Mouse (Mus musculus): ENCODE measurements around the gene Nkain4. TPM values are rescaled to one million over a fixed set of nuclear protein-coding genes. Genes with fewer than 3 reads are reported as not detected.

The Nkain4 gene
- polyA plus RNA-seq, 1 experiment from 2014 or later = 19.3 TPM

- WGBS = 72% methylated on average over 15 of the region's 15 CpGs
- no peak overlapping the region for H3K27ac ChIP-seq
Observed at GRCm38 (mm10) chr2:180896819-180897625, 57.5 kb downstream of the Nkain4 start.

GRCm38 (mm10) chr2:180895837-180896525 is 58.5 kb downstream of the Nkain4 start:
- H3K4me3 ChIP-seq = no peak overlapping the region
- no peaks in the 10 kb centered on the region for H3K9me3 ChIP-seq
- H3K27me3 ChIP-seq (ENCODE audit: insufficient read depth, poor library complexity, severe bottlenecking) = peaks cover 80% of the 10 kb centered on the region
- no peak for DNase-seq (ENCODE audit: low spot score)
- H3K4me1 ChIP-seq = peaks cover 30% of the 10 kb centered on the region
- 70% methylated on average over 11 of the region's 11 CpGs for WGBS
- H3K36me3 ChIP-seq = 0 out of 2 replicates have a peak, but pooled peaks cover 3% of the 10 kb centered on the region
- H3K27ac ChIP-seq = no peak overlapping the region

More at GRCm38 (mm10) chr2:180896819-180897625, 57.5 kb downstream of the Nkain4 start:
- DNase-seq (ENCODE audit: low spot score) = no peak
- no peaks in the 10 kb centered on the region for H3K9me3 ChIP-seq
- H3K27me3 ChIP-seq (ENCODE audit: insufficient read depth, poor library complexity, severe bottlenecking) = peaks cover 69% of the 10 kb centered on the region
- H3K4me1 ChIP-seq = peaks cover 24% of the 10 kb centered on the region
- 0 out of 2 replicates have a peak, but pooled peaks cover 3% of the 10 kb centered on the region for H3K36me3 ChIP-seq
- no peak overlapping the region for H3K4me3 ChIP-seq

GRCm38 (mm10) chr2:180895321-180895720 is 59.2 kb downstream of the Nkain4 start:
- no peak for DNase-seq (ENCODE audit: low spot score)
- H3K4me3 ChIP-seq = no peak overlapping the region
- peaks cover 86% of the 10 kb centered on the region for H3K27me3 ChIP-seq (ENCODE audit: insufficient read depth, poor library complexity, severe bottlenecking)
- H3K4me1 ChIP-seq = peaks cover 33% of the 10 kb centered on the region
- 0 out of 2 replicates have a peak, but pooled peaks cover 3% of the 10 kb centered on the region for H3K36me3 ChIP-seq
- no peak overlapping the region for H3K27ac ChIP-seq
- 72% methylated on average over 3 of the region's 3 CpGs for WGBS
- H3K9me3 ChIP-seq = no peaks in the 10 kb centered on the region

GRCm38 (mm10) chr2:180894734-180895133 is 59.8 kb downstream of the Nkain4 start:
- Histone ChIP-seq H3K36me3 (0 out of 2 replicates have a peak, but pooled peaks cover 3% of the 10 kb centered on the region), H3K9me3 (no peaks in the 10 kb centered on the region), H3K27me3 (ENCODE audit: insufficient read depth, poor library complexity, severe bottlenecking) (peaks cover 92% of the 10 kb centered on the region), H3K27ac (no peak overlapping the region), H3K4me3 (peak overlapping the region; percentile 62; the same call in 1 of the 2 replicates), H3K4me1 (peaks cover 33% of the 10 kb centered on the region)
- no peak for DNase-seq (ENCODE audit: low spot score)
- WGBS = 3% methylated on average over 12 of the region's 13 CpGs

GRCm38 (mm10) chr2:180894029-180894623 is 60.4 kb downstream of the Nkain4 start:
- H3K27me3 ChIP-seq (ENCODE audit: insufficient read depth, poor library complexity, severe bottlenecking) = peaks cover 98% of the 10 kb centered on the region
- H3K4me3 ChIP-seq = peak overlapping the region; percentile 62
- under 1% methylated on average over 57 of the region's 57 CpGs for WGBS
- H3K9me3 ChIP-seq = no peaks in the 10 kb centered on the region
- no peak for DNase-seq (ENCODE audit: low spot score)
- 0 out of 2 replicates have a peak, but pooled peaks cover 3% of the 10 kb centered on the region for H3K36me3 ChIP-seq
- peaks cover 33% of the 10 kb centered on the region for H3K4me1 ChIP-seq
- no peak overlapping the region for H3K27ac ChIP-seq

- no peak for DNase-seq (ENCODE audit: low spot score)
- peaks cover 100% of the 10 kb centered on the region for H3K27me3 ChIP-seq (ENCODE audit: insufficient read depth, poor library complexity, severe bottlenecking)
- peak overlapping the region; percentile 62 for H3K4me3 ChIP-seq
- no peaks in the 10 kb centered on the region for H3K9me3 ChIP-seq
- WGBS = under 1% methylated on average over 45 of the region's 50 CpGs
- peaks cover 33% of the 10 kb centered on the region for H3K4me1 ChIP-seq
- no peak overlapping the region for H3K27ac ChIP-seq
- H3K36me3 ChIP-seq = 0 out of 2 replicates have a peak, but pooled peaks cover 3% of the 10 kb centered on the region
Observed at GRCm38 (mm10) chr2:180893537-180894028, 60.9 kb downstream of the Nkain4 start.

- no peak for DNase-seq (ENCODE audit: low spot score)
- Histone ChIP-seq H3K4me3 (peak overlapping the region; percentile 62), H3K4me1 (peaks cover 33% of the 10 kb centered on the region), H3K36me3 (0 out of 2 replicates have a peak, but pooled peaks cover 3% of the 10 kb centered on the region), H3K27me3 (ENCODE audit: insufficient read depth, poor library complexity, severe bottlenecking) (peaks cover 100% of the 10 kb centered on the region), H3K27ac (no peak overlapping the region), H3K9me3 (no peaks in the 10 kb centered on the region)
- 1% methylated on average over 97 of the region's 97 CpGs for WGBS
Observed at GRCm38 (mm10) chr2:180892841-180893521, 61.5 kb downstream of the Nkain4 start.

- Histone ChIP-seq H3K4me3 (no peak overlapping the region), H3K27ac (no peak overlapping the region)
- 6% methylated on average over 9 of the region's 9 CpGs for WGBS
Observed at GRCm38 (mm10) chr2:180891835-180892323, 62.6 kb downstream of the Nkain4 start.

GRCm38 (mm10) chr2:180891075-180891834 is 63.2 kb downstream of the Nkain4 start:
- Histone ChIP-seq H3K27ac (no peak overlapping the region), H3K27me3 (ENCODE audit: insufficient read depth, poor library complexity, severe bottlenecking) (peaks cover 100% of the 10 kb centered on the region), H3K36me3 (0 out of 2 replicates have a peak, but pooled peaks cover 3% of the 10 kb centered on the region), H3K4me1 (peaks cover 33% of the 10 kb centered on the region), H3K4me3 (peak overlapping the region; percentile 12), H3K9me3 (no peaks in the 10 kb centered on the region)
- under 1% methylated on average over 37 of the region's 37 CpGs for WGBS
- DNase-seq (ENCODE audit: low spot score) = no peak

More at GRCm38 (mm10) chr2:180891835-180892323, 62.6 kb downstream of the Nkain4 start:
- Histone ChIP-seq H3K27me3 (ENCODE audit: insufficient read depth, poor library complexity, severe bottlenecking) (peaks cover 100% of the 10 kb centered on the region), H3K36me3 (0 out of 2 replicates have a peak, but pooled peaks cover 3% of the 10 kb centered on the region), H3K9me3 (no peaks in the 10 kb centered on the region), H3K4me1 (peaks cover 33% of the 10 kb centered on the region)
- DNase-seq (ENCODE audit: low spot score) = no peak

GRCm38 (mm10) chr2:180890422-180891074 is 64.0 kb downstream of the Nkain4 start:
- DNase-seq (ENCODE audit: low spot score) = no peak
- Histone ChIP-seq H3K4me3 (no peak overlapping the region; the same call in 1 of the 2 replicates), H3K9me3 (no peaks in the 10 kb centered on the region), H3K27ac (no peak overlapping the region), H3K27me3 (ENCODE audit: insufficient read depth, poor library complexity, severe bottlenecking) (peaks cover 100% of the 10 kb centered on the region), H3K36me3 (0 out of 2 replicates have a peak, but pooled peaks cover 3% of the 10 kb centered on the region), H3K4me1 (peaks cover 33% of the 10 kb centered on the region)
- WGBS = 2% methylated on average over 28 of the region's 29 CpGs

- Histone ChIP-seq H3K4me3 (no peak overlapping the region), H3K4me1 (peaks cover 33% of the 10 kb centered on the region)
Observed at GRCm38 (mm10) chr2:180889921-180890280, 64.6 kb downstream of the Nkain4 start.

More at GRCm38 (mm10) chr2:180889921-180890280, 64.6 kb downstream of the Nkain4 start:
- 14% methylated on average over 4 of the region's 4 CpGs for WGBS
- H3K27me3 ChIP-seq (ENCODE audit: insufficient read depth, poor library complexity, severe bottlenecking) = peaks cover 100% of the 10 kb centered on the region
- no peak overlapping the region for H3K27ac ChIP-seq
- DNase-seq (ENCODE audit: low spot score) = no peak
- H3K9me3 ChIP-seq = no peaks in the 10 kb centered on the region
- 0 out of 2 replicates have a peak, but pooled peaks cover 3% of the 10 kb centered on the region for H3K36me3 ChIP-seq
